Mouse (Mus musculus) liver, embryonic 16.5 days (tissue): ENCODE measurements around the gene Rps7. TPM values are rescaled to one million over a fixed set of nuclear protein-coding genes. Genes with fewer than 3 reads are reported as not detected.

ENCODE experiments used
- ATAC-seq: fragments of 200-750 bp; cut with Nextera tagmentation; 2 replicates; pipeline ENCODE4 v1.8.0; 2017; ENCODE audit warnings: low read depth, mild to moderate bottlenecking, moderate number of reproducible peaks, moderate library complexity
- H3K27ac ChIP-seq: fragments of 300-500 bp; sonication (generic); 2 replicates; pipeline ENCODE4 v1.5.1; 2014; ENCODE audit warnings: mild to moderate bottlenecking, low read length
- H3K27me3 ChIP-seq: fragments of 300-500 bp; sonication (generic); 2 replicates; pipeline ENCODE4 v1.6.1; 2014; ENCODE audit warnings: low read depth, low read length, mixed read lengths; ENCODE audit not compliant: control insufficient read depth, insufficient read depth
- H3K36me3 ChIP-seq: fragments of 300-500 bp; sonication (generic); 2 replicates; pipeline ENCODE4 v1.6.1; 2014; ENCODE audit warnings: mild to moderate bottlenecking; ENCODE audit not compliant: control insufficient read depth, insufficient read depth
- H3K4me1 ChIP-seq: fragments of 300-500 bp; sonication (generic); 2 replicates; pipeline ENCODE4 v1.6.1; 2014; ENCODE audit warnings: low read depth, low read length, mixed read lengths; ENCODE audit not compliant: control insufficient read depth
- H3K4me2 ChIP-seq: fragments of 300-500 bp; sonication (generic); 2 replicates; pipeline ENCODE4 v1.6.1; 2014; ENCODE audit warnings: low read depth, low read length, mixed read lengths
- H3K4me3 ChIP-seq: fragments of 300-500 bp; sonication (generic); 2 replicates; pipeline ENCODE4 v1.5.1; 2014; ENCODE audit warnings: low read depth, mild to moderate bottlenecking, low read length
- H3K9ac ChIP-seq: fragments of 300-500 bp; sonication (generic); 2 replicates; pipeline ENCODE4 v1.6.1; 2014; ENCODE audit warnings: low read depth, low read length
- H3K9me3 ChIP-seq: fragments of 300-500 bp; sonication (generic); replicated peaks from 2 replicates; pipeline ENCODE4 v1.6.1; 2016; ENCODE audit warnings: low read length; ENCODE audit not compliant: control insufficient read depth
- WGBS: fragments of 180-500 bp; shearing (Covaris S2); extraction: QIAGEN DNeasy Blood & Tissue Kit; methylation state at CpG from one replicate; pipeline ENCODE4 v1.1.7; 2014; ENCODE audit not compliant: insufficient replicate concordance; 5-methylcytosine and 5-hydroxymethylcytosine counted together
- polyA plus RNA-seq: library from polyadenylated mRNA; unstranded; fragments of >200 nt; fragmentation: Nextera tagmentation; extraction: Ambion mirVana; gene quantifications from 2 replicates; pipeline ENCODE4 v1.2.1, GENCODE M21; 2015

The Rps7 gene
- polyA plus RNA-seq, 1 experiment from 2014 or later = 287 TPM

DNA sequence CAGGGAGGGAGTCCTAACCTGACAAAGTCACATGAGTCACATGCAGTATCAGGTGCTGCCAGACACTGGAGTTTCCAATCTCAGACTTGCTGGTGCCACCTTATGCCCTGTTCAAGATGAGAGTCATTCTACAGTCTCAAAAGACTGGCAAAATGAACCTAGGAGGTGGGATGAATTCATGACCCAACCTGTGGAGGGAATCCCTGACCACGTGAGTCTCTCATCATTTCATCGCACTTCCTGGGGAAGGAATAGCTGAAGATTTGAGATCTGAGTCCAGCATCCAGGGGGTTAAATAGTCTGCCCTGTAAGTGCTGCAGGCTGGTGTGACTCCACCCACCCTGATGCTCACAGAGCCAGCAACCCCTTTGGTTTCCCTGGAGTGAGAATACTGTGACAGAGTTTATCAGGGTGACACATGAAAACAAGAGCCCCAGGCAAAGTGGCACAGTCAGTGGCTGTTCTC, 37.2 kb downstream of the Rps7 start:
- no peak for ATAC-seq
- Histone ChIP-seq H3K27ac (no peak overlapping the region), H3K9me3 (no peaks in the 10 kb centered on the region), H3K4me2 (no peak overlapping the region), H3K9ac (no peak overlapping the region), H3K27me3 (no peaks in the 10 kb centered on the region), H3K4me3 (no peak overlapping the region), H3K36me3 (no peaks in the 10 kb centered on the region), H3K4me1 (no peaks in the 10 kb centered on the region)
- WGBS = 50% methylated on average over 2 of the region's 2 CpGs

DNA sequence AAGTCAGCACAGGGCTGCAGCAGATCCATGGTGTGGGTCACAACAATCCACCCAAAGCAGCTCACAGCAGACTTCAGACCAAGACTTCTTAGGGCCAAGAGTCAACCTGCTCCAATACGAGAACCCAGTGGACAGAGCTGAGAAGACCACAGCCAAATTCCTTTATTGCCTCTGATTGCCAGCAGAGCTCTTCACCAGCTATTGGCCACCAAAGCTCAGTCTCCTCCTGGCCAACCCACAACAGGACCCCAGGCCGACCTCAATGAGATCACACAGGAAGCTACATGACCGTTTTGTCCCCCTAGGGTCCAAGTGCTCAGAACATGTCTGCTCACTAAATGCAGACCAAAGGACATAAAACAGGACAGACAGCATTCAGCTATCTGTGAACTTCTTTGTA, 37.6 kb downstream of the Rps7 start:
- WGBS = 15% methylated on average over 3 of the region's 3 CpGs
- no peak overlapping the region for H3K27ac ChIP-seq
- no peaks in the 10 kb centered on the region for H3K36me3 ChIP-seq
- ATAC-seq = no peak
- no peaks in the 10 kb centered on the region for H3K9me3 ChIP-seq
- no peak overlapping the region for H3K4me2 ChIP-seq
- no peak overlapping the region for H3K9ac ChIP-seq
- no peak overlapping the region for H3K4me3 ChIP-seq
- no peaks in the 10 kb centered on the region for H3K27me3 ChIP-seq
- no peaks in the 10 kb centered on the region for H3K4me1 ChIP-seq

DNA sequence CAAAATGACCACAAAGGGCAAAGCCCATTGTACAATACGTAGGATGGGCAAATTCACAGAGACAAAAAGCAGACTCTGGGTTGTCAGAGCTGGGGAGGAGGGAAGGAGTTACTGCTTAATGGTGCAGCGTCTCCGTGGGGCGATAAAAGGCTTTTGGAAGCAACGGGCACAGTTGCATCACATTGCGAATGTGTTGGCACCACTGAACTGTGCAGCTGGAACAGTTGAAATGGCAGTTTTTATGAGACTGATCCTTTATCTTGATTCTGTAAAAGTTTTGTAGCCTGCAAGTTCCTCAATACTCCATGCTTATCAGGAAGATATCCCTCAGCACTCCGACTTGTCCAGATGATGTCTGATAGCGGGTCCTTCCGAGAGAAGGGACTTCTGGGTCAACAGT, 38.1 kb downstream of the Rps7 start:
- H3K9me3 ChIP-seq = no peaks in the 10 kb centered on the region
- no peak overlapping the region for H3K9ac ChIP-seq
- no peak overlapping the region for H3K4me3 ChIP-seq
- ATAC-seq = no peak
- WGBS = 64% methylated on average over 9 of the region's 9 CpGs
- H3K4me1 ChIP-seq = no peaks in the 10 kb centered on the region
- H3K4me2 ChIP-seq = no peak overlapping the region
- no peak overlapping the region for H3K27ac ChIP-seq
- H3K27me3 ChIP-seq = no peaks in the 10 kb centered on the region
- H3K36me3 ChIP-seq = no peaks in the 10 kb centered on the region

GRCm38 (mm10) chr12:28596851-28597250, 38.9 kb downstream of the Rps7 start:
- no peaks in the 10 kb centered on the region for H3K9me3 ChIP-seq
- H3K4me3 ChIP-seq = no peak overlapping the region
- H3K4me1 ChIP-seq = no peaks in the 10 kb centered on the region
- H3K36me3 ChIP-seq = no peaks in the 10 kb centered on the region
- H3K27ac ChIP-seq = no peak overlapping the region
- no peaks in the 10 kb centered on the region for H3K27me3 ChIP-seq
- H3K4me2 ChIP-seq = no peak overlapping the region
- no peak overlapping the region for H3K9ac ChIP-seq
- no peak for ATAC-seq

GRCm38 (mm10) chr12:28590428-28590827, 45.3 kb downstream of the Rps7 start:
- no peak for ATAC-seq
- Histone ChIP-seq H3K27me3 (no peaks in the 10 kb centered on the region; the same call in 1 of the 2 replicates), H3K4me3 (no peak overlapping the region), H3K4me2 (no peak overlapping the region), H3K36me3 (no peaks in the 10 kb centered on the region), H3K9me3 (no peaks in the 10 kb centered on the region), H3K9ac (no peak overlapping the region), H3K4me1 (no peaks in the 10 kb centered on the region), H3K27ac (no peak overlapping the region)
- WGBS = 32% methylated on average over 13 of the region's 13 CpGs

DNA sequence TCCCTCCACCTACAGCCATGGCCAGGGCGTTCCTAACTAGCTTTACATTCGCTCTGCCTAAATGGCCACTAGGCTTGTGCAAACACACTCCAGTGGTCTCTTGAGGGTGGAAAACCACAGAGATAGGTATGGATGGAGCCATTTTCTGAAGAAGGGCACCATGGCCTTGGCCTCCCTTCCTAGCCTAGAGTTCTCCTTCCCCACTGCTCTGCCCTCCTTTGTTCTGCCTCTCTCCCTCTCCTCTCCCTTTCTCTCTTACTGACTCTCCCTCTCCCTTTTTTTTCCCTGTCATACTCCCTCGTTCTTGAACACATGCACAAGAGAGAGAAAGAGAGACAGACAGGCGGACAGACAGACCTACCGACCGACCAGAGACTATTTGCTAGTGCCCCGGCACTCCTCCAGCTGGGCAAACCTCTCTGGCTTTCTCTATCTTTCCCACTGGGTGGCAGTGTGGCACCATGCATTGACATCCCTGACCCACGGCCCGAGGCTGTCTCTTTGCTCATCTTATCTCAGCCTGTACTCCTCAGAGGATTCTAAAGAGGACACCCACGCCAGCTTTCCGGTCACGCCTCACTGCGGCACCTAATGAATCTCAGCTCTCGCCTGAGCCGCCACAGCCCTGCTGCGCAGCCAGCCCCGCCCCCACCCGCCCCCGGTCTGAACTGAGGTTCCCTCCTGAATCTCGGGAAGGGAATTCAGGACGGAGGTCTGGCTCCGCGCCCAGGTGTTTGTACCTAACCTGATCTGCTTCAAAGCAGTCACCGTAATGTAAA, 46.5 kb downstream of the Rps7 start:
- H3K4me1 ChIP-seq = no peaks in the 10 kb centered on the region
- WGBS = 10% methylated on average over 24 of the region's 24 CpGs
- ATAC-seq = peak; percentile 78
- H3K27ac ChIP-seq = no peak overlapping the region
- H3K36me3 ChIP-seq = no peaks in the 10 kb centered on the region
- peak overlapping the region; percentile 51 for H3K4me2 ChIP-seq
- H3K4me3 ChIP-seq = peak overlapping the region; percentile 36; the same call in 1 of the 2 replicates
- no peak overlapping the region for H3K9ac ChIP-seq
- no peaks in the 10 kb centered on the region; the same call in 1 of the 2 replicates for H3K27me3 ChIP-seq
- H3K9me3 ChIP-seq = no peaks in the 10 kb centered on the region

- H3K9ac ChIP-seq = no peak overlapping the region
- no peaks in the 10 kb centered on the region for H3K9me3 ChIP-seq
- ATAC-seq = no peak
- no peak overlapping the region for H3K4me3 ChIP-seq
- H3K27me3 ChIP-seq = no peaks in the 10 kb centered on the region; the same call in 1 of the 2 replicates
- 69% methylated on average over 6 of the region's 6 CpGs for WGBS
- no peaks in the 10 kb centered on the region for H3K36me3 ChIP-seq
- H3K4me1 ChIP-seq = no peaks in the 10 kb centered on the region
- no peak overlapping the region for H3K27ac ChIP-seq
- no peak overlapping the region for H3K4me2 ChIP-seq
Measured at GRCm38 (mm10) chr12:28587949-28588348, 47.8 kb downstream of the Rps7 start.

- Histone ChIP-seq H3K4me3 (no peak overlapping the region), H3K27ac (no peak overlapping the region), H3K9me3 (no peaks in the 10 kb centered on the region), H3K4me1 (no peaks in the 10 kb centered on the region), H3K4me2 (no peak overlapping the region), H3K27me3 (no peaks in the 10 kb centered on the region), H3K9ac (no peak overlapping the region), H3K36me3 (no peaks in the 10 kb centered on the region)
- 39% methylated on average over 3 of the region's 3 CpGs for WGBS
- no peak for ATAC-seq
Measured at GRCm38 (mm10) chr12:28584036-28584435, 51.7 kb downstream of the Rps7 start.

GRCm38 (mm10) chr12:28582423-28582822, 53.3 kb downstream of the Rps7 start, which contains the start of gene Allc:
Gene Allc, minus strand, starts transcription at chr12:28582523.
- H3K36me3 ChIP-seq = no peaks in the 10 kb centered on the region
- no peak for ATAC-seq
- no peaks in the 10 kb centered on the region for H3K4me1 ChIP-seq
- no peak within 1 kb of the TSS for H3K4me2 ChIP-seq
- WGBS = 66% methylated on average over 8 of the region's 8 CpGs
- no peak within 1 kb of the TSS for H3K9ac ChIP-seq
- H3K27ac ChIP-seq = no peak within 1 kb of the TSS
- H3K4me3 ChIP-seq = no peak within 1 kb of the TSS
- no peaks in the 10 kb centered on the region for H3K27me3 ChIP-seq
- no peaks in the 10 kb centered on the region for H3K9me3 ChIP-seq
